Mouse (Mus musculus) ovary, postnatal 36 days (tissue): ENCODE results near the gene Hsph1.

ENCODE experiments used
- DNase-seq: peaks from one replicate; pipeline ENCODE4 v3.0.0; 2022; ENCODE audit warnings: low spot score, mixed read lengths

Gene Hsph1

DNA sequence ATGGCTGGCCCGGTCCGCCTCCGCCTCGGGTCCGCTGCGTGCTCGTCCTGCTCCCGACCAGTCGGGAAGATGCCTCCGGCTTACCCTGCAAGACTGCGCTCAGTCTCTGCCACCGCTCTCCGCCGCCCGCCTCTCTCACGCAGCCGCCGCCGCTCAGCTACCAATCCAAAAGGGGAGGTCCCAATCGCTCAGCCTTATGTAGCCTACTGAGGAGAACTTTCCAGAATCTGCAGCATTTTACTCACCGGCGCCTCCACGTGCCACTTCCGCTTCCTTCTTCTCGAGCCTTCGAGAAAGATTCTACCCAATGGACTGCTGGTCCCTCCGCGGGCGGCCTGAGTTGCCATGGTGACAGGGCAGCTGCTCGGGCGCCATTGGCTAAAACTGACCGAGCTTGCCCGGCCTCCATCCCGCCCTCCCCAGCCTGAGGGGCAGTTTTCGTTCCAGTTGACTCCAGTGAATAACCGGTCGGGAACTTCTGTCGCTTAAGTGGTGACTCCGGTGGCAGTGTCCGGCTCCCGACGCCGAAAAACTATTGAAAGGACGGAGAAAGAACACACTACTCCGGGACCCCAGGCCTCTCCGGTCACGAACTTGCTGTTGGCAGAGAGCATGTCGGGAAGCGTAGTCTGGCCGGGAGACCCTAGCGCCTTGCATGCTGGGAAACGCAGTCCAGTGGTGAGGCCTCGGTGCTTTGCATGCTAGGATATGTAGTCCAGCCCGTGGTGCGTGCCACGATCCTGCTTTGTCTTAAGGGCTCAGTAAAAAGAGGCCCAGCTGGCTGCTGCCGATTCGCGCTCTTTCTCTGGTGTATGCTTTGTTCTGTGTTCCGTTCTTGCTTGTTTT is at the start of gene Hsph1:
Gene Hsph1 (minus strand): TSS at position 302 of the 846 bp plus-strand sequence.
- peak; percentile 96 for DNase-seq

DNA sequence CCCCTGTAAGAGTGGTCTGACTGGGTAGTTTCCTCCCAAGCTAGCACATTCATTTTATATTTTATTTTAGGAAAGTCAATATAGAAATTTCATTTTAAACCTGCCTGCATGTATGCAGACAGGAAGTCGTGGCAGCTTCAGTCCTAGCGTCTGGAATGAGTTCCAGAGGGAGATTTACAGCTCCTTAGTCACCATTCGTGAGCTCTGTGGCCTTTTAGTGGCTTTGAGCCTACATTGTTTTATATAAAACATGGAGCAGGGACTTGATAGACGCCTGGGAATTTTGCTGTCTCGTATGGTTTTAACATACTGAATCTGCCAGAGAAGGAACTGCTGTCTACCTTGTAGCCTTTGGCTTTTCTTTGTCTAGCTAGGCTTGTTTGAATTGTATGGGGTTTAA is 44.8 kb upstream of the Hsph1 start:
- no peak for DNase-seq

GRCm38 (mm10) chr5:149679886-149680285 is 43.7 kb upstream of the Hsph1 start:
- DNase-seq = no peak

DNA sequence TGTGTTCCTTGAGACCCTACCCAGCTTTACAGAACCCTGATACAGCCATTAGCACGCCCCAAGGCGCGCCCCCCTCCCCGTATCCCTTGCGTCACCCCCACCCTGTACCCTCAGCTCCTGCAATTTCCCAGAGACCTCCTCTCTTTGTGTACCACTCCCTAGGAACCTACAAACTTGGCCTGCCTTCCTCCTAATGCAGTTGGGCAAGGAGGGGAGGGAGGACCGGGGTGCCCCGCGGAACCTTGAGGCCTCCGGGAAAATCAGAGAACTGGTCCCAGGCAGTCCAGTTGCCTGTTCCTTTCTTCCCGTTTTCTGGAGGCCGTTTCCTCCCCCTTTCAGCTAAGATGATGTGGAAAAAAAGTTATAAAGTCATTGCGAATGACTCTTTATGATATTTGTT is 43.2 kb upstream of the Hsph1 start:
- peak; percentile 23 for DNase-seq

GRCm38 (mm10) chr5:149678990-149679348 is 42.8 kb upstream of the Hsph1 start:
- DNase-seq = no peak

GRCm38 (mm10) chr5:149678100-149678989 is 42.2 kb upstream of the Hsph1 start, which contains the start of gene B3glct:
Gene B3glct (plus strand): TSS chr5:149678230.
- peak; percentile 86 for DNase-seq

DNA sequence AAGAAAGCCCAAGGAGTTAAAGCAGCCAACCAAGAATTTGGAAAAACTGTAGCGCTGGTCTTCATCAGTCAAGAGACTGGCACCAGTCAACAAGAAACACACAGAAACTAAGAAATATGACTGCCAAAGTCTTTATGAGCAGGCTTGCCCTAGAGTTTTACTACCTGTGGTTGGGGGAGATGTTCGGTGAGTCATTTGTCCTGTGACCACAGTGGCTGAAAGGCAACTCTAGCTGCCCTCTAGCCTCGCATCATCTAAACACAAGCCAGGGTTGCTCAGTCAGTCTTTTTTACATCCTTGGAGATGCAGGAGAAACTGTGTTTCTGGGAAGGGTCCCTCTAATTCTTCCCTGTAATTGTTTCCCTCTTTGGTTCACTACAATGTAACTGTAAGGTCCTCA is 41.0 kb upstream of the Hsph1 start:
- no peak for DNase-seq

DNA sequence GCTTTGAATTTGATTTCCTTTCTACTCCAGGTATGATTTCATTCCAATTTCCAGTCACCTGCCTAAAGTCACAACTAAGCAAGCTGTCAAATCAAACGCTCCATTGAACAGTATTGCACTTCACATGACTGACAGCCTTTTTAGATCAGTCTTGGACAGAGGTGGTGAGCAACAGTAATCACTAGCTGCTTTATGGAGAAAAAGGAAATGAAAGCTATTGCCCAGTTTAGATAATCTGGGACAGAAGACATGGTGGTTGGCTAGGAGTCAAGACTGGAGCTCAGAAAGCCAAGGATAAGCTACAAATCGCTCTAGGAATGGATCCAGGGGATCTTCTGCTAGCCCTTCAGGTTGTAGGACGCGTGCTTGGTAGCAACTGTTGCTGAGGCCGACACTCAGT is 27.2 kb upstream of the Hsph1 start:
- no peak for DNase-seq

GRCm38 (mm10) chr5:149662980-149663379 is 26.8 kb upstream of the Hsph1 start:
- no peak for DNase-seq

- no peak for DNase-seq
Observed at GRCm38 (mm10) chr5:149661428-149661827, 25.3 kb upstream of the Hsph1 start.

GRCm38 (mm10) chr5:149659414-149659780 is 23.2 kb upstream of the Hsph1 start:
- no peak for DNase-seq

DNA sequence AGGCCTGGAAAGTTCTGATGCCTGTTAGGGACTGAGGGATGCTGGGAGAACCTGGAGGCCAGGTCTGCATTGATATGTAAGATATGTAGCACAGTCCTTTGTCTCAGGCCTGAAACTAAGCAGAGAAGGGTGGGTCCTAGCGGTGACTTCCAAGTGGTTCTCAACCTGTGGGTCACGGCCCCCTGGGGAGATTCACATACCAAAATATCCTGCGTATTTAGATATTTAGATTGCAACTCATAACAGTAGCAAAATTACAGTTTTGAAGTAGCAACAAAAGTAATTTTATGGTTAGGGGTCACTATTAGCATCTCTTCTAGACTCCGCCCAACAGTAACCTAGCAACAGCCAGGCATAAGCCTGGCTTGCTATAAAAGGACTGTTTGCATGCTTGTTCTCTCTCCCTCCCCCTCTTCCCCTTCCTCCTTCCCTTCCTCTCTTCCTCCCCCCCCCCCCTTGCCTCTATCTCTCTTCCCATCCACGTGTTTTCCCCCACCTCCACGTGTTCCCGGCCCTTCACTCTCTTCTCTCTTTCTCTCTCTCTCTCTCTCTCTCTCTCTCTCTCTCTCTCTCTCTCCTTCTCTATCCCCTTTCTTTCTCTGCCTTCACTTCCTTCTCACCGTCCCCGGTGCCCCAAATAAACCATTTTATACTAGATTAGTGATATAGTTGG is 22.7 kb upstream of the Hsph1 start:
- no peak for DNase-seq

- DNase-seq = no peak
Observed at GRCm38 (mm10) chr5:149658022-149658421, 21.8 kb upstream of the Hsph1 start.

- DNase-seq = no peak
Observed at GRCm38 (mm10) chr5:149655636-149656035, 19.5 kb upstream of the Hsph1 start.

DNA sequence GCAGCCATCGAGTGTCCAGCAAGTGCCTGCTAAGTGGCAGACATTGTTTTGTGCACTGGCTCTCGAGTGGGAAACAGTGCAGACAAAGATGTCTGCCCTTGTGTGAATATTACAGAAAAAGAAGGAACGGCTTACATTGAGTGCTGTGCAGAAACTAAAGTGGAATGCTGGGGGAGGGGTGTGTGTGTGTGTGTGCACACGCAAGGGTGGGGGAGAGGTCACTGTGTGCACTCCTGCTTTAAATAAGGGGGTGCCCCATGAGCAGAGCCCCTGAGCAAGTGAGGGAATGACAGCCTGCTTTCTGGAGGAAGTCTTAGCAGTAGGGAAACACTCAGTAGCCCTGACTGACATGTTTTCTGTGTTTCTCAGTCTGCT is 14.0 kb upstream of the Hsph1 start:
- DNase-seq = no peak

DNA sequence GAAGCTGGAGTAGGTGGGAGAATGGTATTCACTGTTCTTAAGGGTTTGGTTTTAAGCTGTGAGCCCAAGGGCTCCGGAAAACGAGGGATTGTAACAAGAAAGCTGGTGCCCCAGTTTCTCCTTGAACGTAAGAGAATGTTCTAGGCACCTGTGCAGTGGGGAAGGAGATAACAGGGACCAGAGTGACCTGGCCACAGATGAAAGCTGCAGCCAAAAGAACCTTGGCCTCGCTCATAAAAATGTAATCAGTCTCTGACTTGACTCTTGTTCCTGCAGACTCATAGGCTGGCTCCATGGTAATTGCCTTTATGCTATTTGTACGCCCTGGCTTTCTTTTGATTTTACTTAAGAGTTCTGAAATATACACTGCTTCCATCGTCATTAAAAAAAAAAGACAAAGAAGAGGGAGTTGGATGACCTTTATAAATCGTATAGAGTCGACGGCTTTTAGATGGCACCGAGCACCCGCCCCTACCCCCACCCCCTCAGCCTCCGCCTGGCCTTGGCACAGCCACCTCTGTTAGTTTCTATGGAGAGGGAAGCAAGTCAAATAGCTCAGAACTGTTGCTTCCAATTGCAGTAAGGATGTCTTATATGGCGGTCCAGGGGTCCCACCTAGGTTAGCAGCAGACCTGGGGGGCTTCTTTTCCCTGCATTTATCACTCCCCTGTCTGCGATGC is 13.5 kb upstream of the Hsph1 start:
- DNase-seq = no peak

DNA sequence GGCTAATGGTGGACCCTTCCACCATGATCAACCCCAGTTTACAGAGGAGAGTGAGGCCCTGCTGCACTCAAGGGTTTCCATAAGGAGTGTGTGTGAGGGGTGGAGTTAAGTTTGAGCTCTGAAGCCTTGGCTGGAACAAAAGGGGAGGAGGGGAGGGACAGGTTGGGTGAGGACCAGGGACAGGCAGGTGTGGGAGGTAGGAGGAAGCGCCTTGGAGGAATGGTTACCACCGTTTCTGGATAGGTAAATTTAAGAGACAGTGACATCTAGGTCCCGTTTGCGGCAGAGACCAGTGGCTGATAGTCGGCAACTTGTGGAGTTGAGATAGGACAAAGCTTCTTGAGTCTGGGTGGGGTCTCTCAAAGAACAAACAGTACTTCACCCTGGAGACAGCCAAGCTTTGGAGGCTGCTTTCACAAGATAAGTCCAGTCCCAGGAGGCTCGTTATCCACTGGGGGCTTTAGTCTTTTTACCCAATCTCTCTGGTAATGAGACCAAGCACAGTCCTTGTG is 12.8 kb upstream of the Hsph1 start:
- no peak for DNase-seq

- no peak for DNase-seq
Observed at GRCm38 (mm10) chr5:149648196-149648595, 12.0 kb upstream of the Hsph1 start.

DNA sequence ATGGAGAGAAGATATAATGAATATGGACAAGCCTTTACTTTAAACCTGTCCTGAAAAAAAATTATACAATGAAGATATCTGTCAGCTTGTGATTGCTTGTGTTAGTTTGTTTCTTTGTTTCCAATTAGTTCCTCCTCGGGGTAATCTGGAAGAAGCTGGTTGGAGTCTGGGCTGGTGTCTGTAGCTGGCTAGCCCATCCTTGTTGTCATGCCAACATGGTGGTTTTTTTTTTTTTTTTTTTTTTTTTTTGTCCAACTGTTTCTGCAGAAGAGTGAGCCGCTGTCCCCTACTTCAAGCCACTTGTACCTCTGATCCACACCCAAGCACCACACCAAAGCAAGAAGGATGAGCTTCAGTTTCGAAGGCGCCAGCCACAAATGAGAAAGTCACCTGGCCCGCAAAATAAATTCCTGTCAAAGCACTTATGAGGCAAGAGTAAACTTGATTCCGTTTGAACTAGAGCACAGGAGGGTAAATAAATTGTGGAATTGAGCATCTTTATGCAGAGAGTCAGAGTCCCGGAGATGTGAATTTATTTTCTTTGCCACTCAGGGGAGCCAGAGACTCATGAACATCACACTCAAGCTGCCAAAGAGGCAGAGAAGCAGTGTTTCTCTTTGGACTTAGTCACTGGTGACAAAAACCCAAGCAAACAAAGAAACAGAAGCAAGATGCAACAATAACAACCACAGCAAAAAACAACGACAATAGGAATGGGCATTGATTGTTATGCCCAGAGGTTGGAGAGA is 11.4 kb upstream of the Hsph1 start:
- DNase-seq = no peak

GRCm38 (mm10) chr5:149642783-149643509 is 6.8 kb upstream of the Hsph1 start:
- DNase-seq = no peak
